Mouse (Mus musculus): ENCODE results near the gene Naaladl2.

Gene Naaladl2

GRCm38 (mm10) chr3:24668052-24668916 is 475.8 kb downstream of the Naaladl2 start:
- DNase-seq = no peak

GRCm38 (mm10) chr3:24665408-24665807 is 478.7 kb downstream of the Naaladl2 start:
- no peak for DNase-seq

DNA sequence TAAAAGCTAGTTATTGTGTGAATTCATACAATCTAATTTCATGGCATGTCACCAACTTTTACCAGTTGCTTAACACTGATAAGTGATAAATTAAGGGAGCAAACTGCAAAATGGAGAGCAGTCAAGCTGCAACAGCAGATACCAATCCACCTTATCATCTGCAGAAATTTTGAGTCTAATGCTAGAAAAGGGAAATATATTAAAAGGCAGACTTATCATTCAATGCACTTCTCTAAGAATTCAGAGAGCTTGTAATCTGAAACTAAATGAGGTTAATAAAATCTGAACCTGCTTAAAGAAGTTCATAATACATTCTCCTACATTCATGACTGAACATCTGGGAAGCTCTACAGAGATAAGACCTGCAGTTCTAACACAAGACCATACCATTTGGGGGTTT is 480.3 kb downstream of the Naaladl2 start:
- DNase-seq = no peak

- DNase-seq = no peak
Observed at GRCm38 (mm10) chr3:24630032-24630431, 514.0 kb downstream of the Naaladl2 start.

GRCm38 (mm10) chr3:24605485-24605884 is 538.6 kb downstream of the Naaladl2 start:
- DNase-seq = no peak

DNA sequence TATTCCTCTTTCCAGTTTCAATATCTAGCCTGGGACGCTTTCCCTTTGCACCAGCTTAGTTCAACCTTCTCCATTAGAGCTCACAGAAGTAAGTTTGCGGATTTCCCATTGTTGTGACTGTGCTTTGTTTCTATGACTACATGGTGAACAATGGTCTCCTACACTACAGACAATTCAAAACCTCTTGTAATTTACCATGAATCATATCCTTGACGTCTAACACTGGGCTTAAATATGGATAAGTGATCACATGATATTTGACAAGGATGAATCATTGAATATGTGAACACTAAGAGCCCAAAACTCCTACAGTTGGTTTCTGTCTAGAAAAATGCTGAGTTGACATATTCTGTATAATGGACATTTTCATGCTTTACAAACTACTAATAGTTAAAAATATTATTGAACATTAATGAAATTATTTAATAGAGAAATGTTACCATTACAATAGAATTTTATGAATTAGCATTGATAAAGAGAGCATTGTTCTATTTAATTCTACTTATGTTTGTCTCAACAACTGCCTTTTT is 539.2 kb downstream of the Naaladl2 start:
- no peak for DNase-seq

DNA sequence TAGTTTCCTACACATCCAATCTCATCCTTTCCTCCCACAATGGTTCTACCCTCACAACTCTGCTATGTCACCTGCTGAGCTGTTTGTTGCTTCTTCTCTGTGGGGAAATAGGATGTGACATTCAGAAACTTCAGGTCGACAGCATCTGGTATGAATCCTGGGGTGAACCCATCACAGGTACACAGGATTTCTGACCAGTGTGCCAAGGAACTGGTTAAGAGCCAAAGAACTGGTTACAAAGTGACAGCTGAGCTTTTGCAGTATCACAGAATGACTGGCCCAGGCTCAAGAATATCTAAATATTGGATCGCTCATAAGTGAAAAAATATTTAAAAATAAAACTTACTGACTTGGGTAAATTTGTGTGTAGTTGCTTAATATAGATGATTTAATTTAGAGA is 548.6 kb downstream of the Naaladl2 start:
- DNase-seq = peak; percentile 4 to 13

DNA sequence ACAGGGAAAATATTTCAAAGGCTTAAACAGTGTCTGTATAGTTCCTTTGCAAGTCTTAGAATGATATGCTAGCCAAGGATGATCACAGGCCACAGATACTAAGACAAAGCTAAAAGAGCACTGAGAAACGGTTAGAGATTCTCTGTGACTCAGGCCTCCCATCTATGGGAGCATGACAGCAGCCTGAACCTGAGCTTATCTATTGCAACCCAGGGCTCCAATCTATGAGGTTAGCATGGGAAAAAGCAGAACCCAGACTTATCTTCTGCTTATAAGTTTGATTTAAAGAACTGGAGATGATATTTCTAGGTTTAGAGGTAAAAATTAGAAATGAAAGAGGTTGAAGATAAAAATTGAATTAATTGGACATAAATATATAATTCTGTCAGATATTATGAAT is 587.4 kb downstream of the Naaladl2 start:
- DNase-seq = no peak

DNA sequence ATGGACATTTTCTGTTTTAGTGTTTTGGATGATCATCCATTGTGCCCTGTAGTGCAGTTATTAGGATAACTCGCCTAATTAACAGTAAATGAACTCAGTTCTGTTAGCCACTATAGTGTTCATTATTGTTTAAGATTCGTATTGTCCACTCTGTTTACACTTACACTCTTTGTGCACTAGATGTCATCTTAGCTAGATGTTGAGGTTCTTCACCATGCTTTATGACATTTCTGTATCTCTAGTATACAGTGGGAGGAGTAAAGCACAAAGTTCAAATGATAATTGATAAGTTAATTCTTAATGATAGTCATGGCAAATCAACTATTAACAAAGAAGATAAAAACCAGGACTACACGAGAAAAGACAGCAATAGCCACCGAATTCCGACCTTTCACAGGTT is 590.4 kb downstream of the Naaladl2 start:
- DNase-seq = no peak

DNA sequence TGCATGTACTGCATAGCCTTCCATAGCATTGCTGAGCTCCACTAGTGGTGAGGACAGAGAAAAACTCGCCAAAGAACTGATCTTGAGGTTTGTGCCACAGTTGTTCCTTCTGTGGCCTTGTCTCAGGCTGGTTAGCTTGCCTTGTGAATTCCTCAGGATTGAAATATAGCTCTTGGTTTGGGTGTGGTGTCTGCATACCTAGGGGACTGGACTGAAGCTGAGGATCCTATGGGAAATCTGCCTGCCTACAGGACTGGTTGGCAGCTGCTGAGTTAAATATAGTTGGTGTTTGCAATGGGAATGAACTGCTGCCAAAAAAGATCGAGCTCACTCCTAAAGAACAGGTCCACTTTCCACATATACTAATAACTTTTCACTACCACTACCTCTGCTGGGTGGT is 591.4 kb downstream of the Naaladl2 start:
- DNase-seq = no peak

DNA sequence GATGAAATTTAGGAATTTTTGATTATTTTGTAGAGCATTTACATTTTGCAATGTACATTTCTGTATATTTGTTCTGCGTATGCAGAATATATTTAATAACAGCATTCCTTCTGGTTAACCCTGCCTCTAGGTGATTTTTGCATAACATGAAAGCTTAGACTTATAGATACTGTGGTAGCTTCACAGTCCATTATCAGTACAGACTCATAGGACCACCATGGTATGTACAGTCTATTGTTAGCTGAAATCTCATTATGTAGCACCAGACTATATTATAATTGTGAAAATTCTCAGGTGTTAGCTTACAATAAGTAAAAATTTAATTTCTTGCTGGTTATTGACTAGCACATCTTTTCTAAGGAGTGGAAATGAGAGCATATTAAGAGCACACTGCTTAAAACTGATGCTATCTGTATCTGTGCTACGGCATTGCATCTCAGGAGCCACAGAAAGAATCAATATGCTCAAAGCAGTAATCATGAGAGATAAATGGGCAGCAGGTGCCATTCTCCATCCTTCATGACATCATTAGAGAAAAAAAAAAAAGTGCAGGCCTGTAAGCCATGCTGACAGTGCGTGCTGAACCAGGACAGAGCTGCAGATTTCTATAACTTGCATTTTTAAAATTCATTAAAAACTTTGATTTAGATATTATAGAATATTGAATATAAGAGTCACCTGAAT is 610.1 kb downstream of the Naaladl2 start:
- DNase-seq = no peak

DNA sequence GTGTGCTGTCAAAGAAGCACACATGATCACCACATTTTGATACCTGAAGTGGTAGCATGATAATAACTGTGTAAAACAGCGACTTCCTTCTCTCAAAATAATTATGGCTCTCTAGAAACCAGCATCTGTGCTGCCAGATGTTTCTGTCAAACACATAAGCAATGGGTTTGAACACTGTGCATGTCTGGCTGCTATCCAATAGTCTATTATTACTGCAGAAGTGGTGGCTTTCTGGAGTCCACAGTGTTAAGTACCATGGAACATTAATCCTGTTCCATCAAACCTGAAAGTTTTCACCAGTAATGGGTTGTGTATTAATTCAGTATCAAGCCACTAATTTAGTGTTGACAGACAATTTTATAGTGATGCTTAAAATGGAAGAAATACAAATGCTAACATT is 629.1 kb downstream of the Naaladl2 start:
- no peak for DNase-seq

- no peak for DNase-seq
Observed at GRCm38 (mm10) chr3:24486456-24487112, 657.5 kb downstream of the Naaladl2 start.

DNA sequence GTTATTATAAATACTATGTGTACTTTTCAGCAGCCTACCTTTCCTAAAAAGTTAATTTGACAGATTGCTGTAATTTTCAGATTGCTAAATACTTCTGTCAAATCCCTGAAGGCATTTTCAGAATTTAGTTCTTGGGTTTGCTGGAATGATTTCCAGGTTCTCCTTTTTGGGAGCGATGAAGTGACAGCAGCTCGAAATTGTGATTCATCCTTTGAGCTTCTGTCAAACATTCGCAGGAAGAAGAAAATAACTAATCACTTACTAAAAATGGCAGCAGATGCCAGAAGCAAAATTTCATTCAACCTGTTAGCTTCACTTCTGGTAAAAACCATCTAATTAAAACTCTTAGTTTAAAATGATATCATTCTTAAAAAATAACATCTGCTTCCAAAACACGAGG is 680.1 kb downstream of the Naaladl2 start:
- DNase-seq = no peak

GRCm38 (mm10) chr3:24440621-24441020 is 703.4 kb downstream of the Naaladl2 start:
- no peak for DNase-seq

DNA sequence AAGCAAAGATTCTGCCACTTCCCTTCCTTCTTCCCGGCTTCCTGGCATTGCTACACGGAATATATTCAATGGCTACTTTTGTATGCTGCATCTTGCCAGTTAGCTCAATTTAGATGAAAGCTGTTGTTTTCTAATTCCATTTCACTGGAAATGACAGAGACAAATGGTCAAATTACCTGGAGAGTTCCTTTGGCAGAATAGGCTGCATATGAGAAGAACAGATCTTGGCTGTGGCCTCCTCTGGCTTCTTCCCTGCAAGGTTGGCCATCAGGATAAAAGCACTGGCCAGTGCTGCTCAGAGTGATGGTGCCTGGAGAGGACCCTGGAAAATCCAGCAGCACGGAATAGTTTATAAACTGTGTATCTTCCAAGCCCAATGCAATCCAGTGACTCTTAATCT is 711.3 kb downstream of the Naaladl2 start:
- peak; percentile 11 to 12 for DNase-seq

DNA sequence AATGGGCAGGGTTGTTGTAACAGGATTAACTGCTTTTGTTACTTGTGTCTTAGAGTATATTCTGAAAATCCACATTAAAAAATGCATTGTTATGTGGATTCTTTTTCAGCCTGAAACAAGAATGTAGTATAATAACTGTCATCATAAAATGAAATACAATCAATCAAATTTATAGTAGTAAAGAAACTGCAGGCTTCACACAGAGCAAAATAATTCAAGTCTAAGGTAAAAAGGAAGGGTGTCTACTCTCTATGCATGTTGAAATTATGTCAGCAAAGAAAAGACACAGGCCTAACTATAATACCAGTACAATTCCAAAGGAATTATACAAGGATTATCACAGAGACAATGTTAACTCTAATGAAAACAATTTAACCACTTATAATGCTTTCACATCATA is 752.3 kb downstream of the Naaladl2 start:
- DNase-seq = no peak

GRCm38 (mm10) chr3:24391311-24391710 is 752.8 kb downstream of the Naaladl2 start:
- no peak for DNase-seq

GRCm38 (mm10) chr3:24355010-24355409 is 789.1 kb downstream of the Naaladl2 start:
- no peak for DNase-seq

GRCm38 (mm10) chr3:24321489-24322405 is 822.3 kb downstream of the Naaladl2 start:
- DNase-seq = no peak

DNA sequence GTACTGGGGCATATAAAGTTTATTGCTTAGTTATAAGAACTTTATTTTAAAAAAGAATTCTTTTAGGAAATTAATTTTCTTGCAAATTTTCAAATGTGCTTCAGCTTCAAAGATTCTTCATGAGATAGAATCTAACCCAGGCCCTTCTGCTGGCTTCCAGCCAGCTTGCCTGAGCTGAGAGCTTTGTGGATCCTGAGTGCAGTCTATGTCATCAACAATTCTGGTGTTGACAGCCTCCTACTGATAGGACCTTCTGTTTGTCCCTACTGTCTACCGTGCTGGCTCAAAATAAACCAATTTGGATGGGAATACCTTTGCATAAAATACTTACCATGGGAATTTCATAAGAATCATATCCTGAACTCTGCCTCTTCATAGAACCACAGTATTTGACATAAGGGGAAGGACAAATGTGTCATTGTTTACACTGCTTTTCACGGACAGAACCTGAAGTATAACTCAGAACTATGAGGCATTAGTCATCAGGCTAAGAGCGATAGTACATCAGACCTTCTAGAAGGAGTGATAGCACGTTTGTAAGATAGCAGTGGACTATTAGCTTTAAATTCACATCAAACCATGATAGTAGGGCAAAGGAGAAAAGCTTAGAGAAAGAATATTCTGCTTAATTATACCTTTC is 829.3 kb downstream of the Naaladl2 start:
- DNase-seq = peak; percentile 85 to 86

DNA sequence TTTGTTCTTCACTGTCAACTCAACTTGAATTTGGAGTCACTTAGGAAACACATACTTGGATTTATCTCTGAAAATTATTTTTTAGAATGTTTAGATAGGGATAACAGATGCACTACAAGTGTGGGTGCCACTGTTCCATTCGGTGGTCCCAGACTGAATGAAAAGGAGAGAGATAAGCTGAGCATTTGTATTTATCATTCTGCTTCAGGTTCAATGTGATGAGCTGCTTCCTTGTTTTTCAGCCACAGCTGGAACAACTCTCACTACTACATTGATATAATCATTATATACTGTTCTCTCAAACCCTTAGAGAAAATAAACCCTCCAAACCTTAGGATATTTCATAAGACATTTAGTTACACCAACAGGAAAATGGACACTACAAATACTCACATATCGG is 918.6 kb downstream of the Naaladl2 start:
- no peak for DNase-seq
